Mouse (Mus musculus): ENCODE data around the gene Shld1. TPM values are rescaled to one million over a fixed set of nuclear protein-coding genes. Genes with fewer than 3 reads are reported as not detected.

The Shld1 gene
- polyA plus RNA-seq, 1 experiment from 2014 or later: 17.1 TPM

DNA sequence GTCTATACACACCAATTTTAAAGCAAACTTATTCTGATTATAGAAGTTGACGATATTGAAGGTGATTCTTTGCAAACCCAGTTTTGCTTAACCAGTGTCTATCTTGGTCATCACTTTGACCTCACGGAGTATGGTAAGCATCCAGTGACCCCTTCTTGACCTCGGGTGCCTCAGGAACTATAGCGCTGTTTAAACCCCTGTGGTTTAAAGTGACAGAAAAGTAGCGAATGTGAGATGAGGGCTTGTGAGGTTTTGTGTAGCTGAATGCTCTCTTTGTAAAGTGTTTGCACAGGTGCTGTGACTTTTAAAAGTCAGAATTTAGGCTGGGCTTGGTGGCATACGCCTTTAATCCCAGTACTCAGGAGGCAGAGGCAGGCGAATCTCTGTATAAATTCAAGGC lies 27.8 kb downstream of the Shld1 start:
- 82% methylated on average over 7 of the region's 7 CpGs for WGBS

DNA sequence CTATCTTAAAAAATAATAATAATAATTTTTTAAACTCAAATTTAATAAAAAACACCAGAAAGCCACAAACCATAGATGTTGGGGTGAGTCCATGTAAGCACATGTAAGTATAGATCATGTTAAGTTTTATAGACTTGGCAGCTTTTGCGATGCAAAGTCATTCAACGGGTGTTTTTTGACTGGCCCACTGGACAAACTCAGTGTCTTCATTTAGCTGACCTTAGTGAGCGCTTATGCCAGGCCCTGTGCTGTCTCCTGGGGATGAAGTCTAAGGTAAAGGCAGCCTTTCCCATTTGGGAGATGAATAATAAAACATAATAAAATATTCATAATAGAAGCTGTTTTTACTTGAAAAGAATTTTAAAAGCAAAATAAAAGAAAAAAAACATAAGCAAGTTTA lies 28.2 kb downstream of the Shld1 start:
- Histone ChIP-seq H3K27me3 (ENCODE audit: control insufficient read depth, insufficient read depth, low read length) (no peaks in the 10 kb centered on the region), H3K4me3 (ENCODE audit: low read depth, low read length) (no peak overlapping the region), H3K9me3 (ENCODE audit: control insufficient read depth, low read depth, low read length) (no peaks in the 10 kb centered on the region), H3K36me3 (ENCODE audit: control insufficient read depth, insufficient read depth, low read length) (no peaks in the 10 kb centered on the region), H3K27ac (ENCODE audit: low read length) (no peak overlapping the region), H3K4me2 (replicated peaks; ENCODE audit: low read depth, low read length) (no peak overlapping the region), H3K4me1 (ENCODE audit: control insufficient read depth, insufficient read depth, low read length) (no peaks in the 10 kb centered on the region), H3K9ac (replicated peaks; ENCODE audit: low read depth, low read length) (no peak overlapping the region)
- ATAC-seq (ENCODE audit: insufficient number of reproducible peaks, insufficient read depth, low FRiP score, low read depth): no peak
- WGBS: 88% methylated on average over 3 of the region's 3 CpGs

More for the DNA sequence above, 27.8 kb downstream of the Shld1 start:
- Histone ChIP-seq H3K4me3 (ENCODE audit: low read depth, low read length) (no peak overlapping the region), H3K9me3 (ENCODE audit: control insufficient read depth, low read depth, low read length) (no peaks in the 10 kb centered on the region), H3K36me3 (ENCODE audit: control insufficient read depth, insufficient read depth, low read length) (no peaks in the 10 kb centered on the region), H3K27ac (ENCODE audit: low read length) (no peak overlapping the region), H3K4me2 (replicated peaks; ENCODE audit: low read depth, low read length) (no peak overlapping the region), H3K27me3 (ENCODE audit: control insufficient read depth, insufficient read depth, low read length) (no peaks in the 10 kb centered on the region), H3K4me1 (ENCODE audit: control insufficient read depth, insufficient read depth, low read length) (no peaks in the 10 kb centered on the region), H3K9ac (replicated peaks; ENCODE audit: low read depth, low read length) (no peak overlapping the region)
- ATAC-seq (ENCODE audit: insufficient number of reproducible peaks, insufficient read depth, low FRiP score, low read depth): no peak

DNA sequence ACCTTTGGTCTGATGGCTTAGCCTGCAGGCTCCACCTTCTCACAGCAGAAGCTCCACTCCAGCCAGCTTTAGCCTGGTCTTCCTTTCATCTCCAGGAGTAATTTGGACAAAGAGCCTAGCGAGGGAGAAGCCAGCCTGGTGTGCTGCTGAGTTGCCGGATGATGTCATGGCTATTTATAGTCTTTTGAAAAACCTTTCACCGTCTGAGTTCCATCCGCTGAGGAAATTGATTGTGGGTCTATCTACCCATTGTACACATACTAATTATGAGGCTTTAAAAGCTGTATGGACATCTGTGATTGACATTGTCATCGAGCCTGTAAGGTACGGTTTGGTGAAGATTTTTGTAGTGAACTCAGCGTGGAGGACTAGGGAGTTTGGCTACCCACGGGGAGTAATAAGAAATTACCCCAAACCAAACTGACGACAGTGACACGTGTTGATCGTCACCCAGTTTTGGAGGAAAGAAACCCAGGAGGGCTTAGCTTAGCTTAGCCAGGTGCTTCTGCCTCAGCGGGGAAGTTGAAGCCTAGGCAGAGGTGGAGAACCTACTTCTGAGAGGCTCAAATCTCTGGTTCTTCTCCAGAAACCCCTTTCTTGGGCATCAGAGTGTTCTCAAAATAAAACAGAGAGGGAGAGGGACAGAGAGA lies 28.8 kb downstream of the Shld1 start:
- Histone ChIP-seq H3K4me1 (ENCODE audit: control insufficient read depth, insufficient read depth, low read length) (no peaks in the 10 kb centered on the region), H3K4me3 (ENCODE audit: low read depth, low read length) (no peak overlapping the region), H3K9ac (replicated peaks; ENCODE audit: low read depth, low read length) (no peak overlapping the region), H3K27me3 (ENCODE audit: control insufficient read depth, insufficient read depth, low read length) (no peaks in the 10 kb centered on the region), H3K9me3 (ENCODE audit: control insufficient read depth, low read depth, low read length) (no peaks in the 10 kb centered on the region), H3K27ac (ENCODE audit: low read length) (no peak overlapping the region), H3K36me3 (ENCODE audit: control insufficient read depth, insufficient read depth, low read length) (no peaks in the 10 kb centered on the region), H3K4me2 (replicated peaks; ENCODE audit: low read depth, low read length) (no peak overlapping the region)
- no peak; the same call in 1 of the 2 replicates for ATAC-seq (ENCODE audit: insufficient number of reproducible peaks, insufficient read depth, low FRiP score, low read depth)
- WGBS: 65% methylated on average over 12 of the region's 12 CpGs

DNA sequence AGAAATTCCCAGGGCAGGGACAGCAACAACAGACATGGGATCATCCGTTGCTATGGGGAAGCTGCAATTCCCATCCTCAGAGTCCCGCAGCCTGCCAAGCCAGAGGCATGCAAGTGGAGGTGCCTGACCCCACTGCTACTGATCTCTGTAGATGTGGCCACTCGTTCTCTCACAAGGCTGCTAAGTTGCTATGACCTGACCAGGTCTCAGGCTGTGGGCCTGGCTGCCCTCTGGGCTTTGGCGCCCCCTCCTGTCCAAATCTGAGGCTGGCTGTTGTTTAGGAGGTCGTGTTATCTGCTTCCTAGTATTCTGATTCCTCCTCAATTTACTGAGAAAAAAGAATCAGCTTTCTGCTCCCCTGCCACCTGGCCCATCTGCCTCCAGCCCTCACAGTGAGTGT lies 29.4 kb downstream of the Shld1 start:
- Histone ChIP-seq H3K4me2 (replicated peaks; ENCODE audit: low read depth, low read length) (no peak overlapping the region), H3K4me3 (ENCODE audit: low read depth, low read length) (no peak overlapping the region), H3K4me1 (ENCODE audit: control insufficient read depth, insufficient read depth, low read length) (no peaks in the 10 kb centered on the region), H3K36me3 (ENCODE audit: control insufficient read depth, insufficient read depth, low read length) (no peaks in the 10 kb centered on the region), H3K9me3 (ENCODE audit: control insufficient read depth, low read depth, low read length) (no peaks in the 10 kb centered on the region), H3K27me3 (ENCODE audit: control insufficient read depth, insufficient read depth, low read length) (no peaks in the 10 kb centered on the region), H3K27ac (ENCODE audit: low read length) (no peak overlapping the region), H3K9ac (replicated peaks; ENCODE audit: low read depth, low read length) (no peak overlapping the region)
- 41% methylated on average over 5 of the region's 5 CpGs for WGBS
- no peak for ATAC-seq (ENCODE audit: insufficient number of reproducible peaks, insufficient read depth, low FRiP score, low read depth)

DNA sequence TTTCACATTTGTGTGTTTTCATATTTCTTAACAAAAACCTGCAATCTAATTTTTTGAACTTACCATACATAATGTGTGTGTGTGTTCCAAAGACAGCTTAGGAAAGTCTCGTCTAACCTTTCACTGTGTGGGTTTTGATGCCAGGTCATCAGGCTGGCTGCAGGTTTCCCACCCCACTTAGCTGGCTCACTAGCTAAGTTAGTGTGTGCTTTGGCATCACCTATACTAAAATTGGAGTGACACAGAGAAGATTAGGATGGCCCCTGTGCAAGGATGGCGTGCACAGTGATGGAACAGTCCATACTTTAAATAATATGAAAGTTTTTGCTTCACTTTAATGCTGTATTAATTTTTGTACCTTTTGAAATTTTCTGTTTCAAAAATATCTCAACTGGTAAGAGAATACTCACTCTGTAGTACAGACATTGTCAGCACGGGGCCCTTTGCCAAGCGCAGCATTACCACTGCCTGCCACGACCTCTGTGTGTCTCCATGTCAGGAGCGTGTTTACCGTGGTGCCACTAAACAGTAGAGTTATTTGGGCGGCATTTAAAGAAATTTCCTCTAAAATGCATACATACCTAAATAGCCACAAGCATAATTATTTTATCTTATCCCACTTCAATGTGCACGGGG lies 30.3 kb downstream of the Shld1 start:
- 94% methylated on average over 9 of the region's 9 CpGs for WGBS
- ATAC-seq (ENCODE audit: insufficient number of reproducible peaks, insufficient read depth, low FRiP score, low read depth): no peak
- Histone ChIP-seq H3K36me3 (ENCODE audit: control insufficient read depth, insufficient read depth, low read length) (no peaks in the 10 kb centered on the region), H3K9ac (replicated peaks; ENCODE audit: low read depth, low read length) (no peak overlapping the region), H3K27ac (ENCODE audit: low read length) (no peak overlapping the region), H3K27me3 (ENCODE audit: control insufficient read depth, insufficient read depth, low read length) (no peaks in the 10 kb centered on the region), H3K4me3 (ENCODE audit: low read depth, low read length) (no peak overlapping the region), H3K4me1 (ENCODE audit: control insufficient read depth, insufficient read depth, low read length) (no peaks in the 10 kb centered on the region), H3K9me3 (ENCODE audit: control insufficient read depth, low read depth, low read length) (no peaks in the 10 kb centered on the region), H3K4me2 (replicated peaks; ENCODE audit: low read depth, low read length) (no peak overlapping the region)

DNA sequence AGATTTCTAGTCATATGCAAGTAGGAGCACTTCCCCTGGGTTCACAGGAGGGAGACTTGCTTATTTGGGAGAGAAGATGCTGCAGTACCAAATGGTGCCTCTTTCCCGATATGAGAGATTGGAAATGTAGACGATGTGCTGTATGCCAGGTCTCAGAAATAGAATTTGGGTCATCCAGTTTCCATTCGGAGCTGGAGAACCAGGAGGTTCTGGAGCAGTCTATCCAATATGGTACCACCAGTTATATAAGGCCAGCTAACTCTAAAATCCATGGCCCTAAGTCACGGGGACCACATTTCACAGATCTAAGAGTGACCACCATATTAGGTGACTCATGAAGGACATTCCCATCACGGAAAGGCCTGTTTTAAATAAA lies 30.8 kb downstream of the Shld1 start:
- Histone ChIP-seq H3K4me2 (replicated peaks; ENCODE audit: low read depth, low read length) (no peak overlapping the region), H3K27ac (ENCODE audit: low read length) (no peak overlapping the region), H3K9me3 (ENCODE audit: control insufficient read depth, low read depth, low read length) (no peaks in the 10 kb centered on the region), H3K4me3 (ENCODE audit: low read depth, low read length) (no peak overlapping the region), H3K9ac (replicated peaks; ENCODE audit: low read depth, low read length) (no peak overlapping the region), H3K36me3 (ENCODE audit: control insufficient read depth, insufficient read depth, low read length) (no peaks in the 10 kb centered on the region), H3K4me1 (ENCODE audit: control insufficient read depth, insufficient read depth, low read length) (no peaks in the 10 kb centered on the region), H3K27me3 (ENCODE audit: control insufficient read depth, insufficient read depth, low read length) (no peaks in the 10 kb centered on the region)
- no peak for ATAC-seq (ENCODE audit: insufficient number of reproducible peaks, insufficient read depth, low FRiP score, low read depth)
- 91% methylated on average over 5 of the region's 5 CpGs for WGBS

DNA sequence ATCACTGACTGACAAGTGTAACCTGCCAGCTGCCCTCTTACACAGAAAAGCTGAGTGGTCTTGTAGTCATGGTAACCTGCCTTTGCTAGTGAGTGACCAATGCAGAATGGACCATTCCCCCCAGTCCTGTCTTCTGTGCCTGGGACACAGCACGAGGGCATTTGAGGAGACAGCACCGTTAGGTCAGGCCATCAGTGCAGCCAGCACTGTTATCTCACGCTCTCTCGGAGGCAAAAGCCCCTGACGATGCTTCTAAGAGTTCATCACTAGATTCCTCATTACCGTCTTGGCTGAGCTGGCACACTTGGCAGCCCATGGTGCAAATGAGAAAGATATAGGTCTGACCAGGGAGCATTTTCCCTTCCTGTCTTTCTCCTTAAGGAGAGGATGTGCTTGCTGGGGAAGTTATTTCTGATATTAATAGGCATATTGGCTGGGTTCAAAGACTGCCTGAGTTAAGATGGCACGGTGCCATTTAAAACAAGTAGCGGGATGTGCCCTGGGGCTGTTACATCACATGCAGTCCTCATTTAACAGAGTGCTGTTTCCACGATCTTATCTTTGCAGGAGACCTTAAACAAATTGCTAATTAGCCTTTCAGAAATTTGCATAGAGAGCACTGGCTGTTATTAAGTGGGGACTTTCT lies 34.3 kb downstream of the Shld1 start:
- no peak for ATAC-seq (ENCODE audit: insufficient number of reproducible peaks, insufficient read depth, low FRiP score, low read depth)
- H3K4me1 ChIP-seq (ENCODE audit: control insufficient read depth, insufficient read depth, low read length): no peaks in the 10 kb centered on the region
- no peaks in the 10 kb centered on the region for H3K9me3 ChIP-seq (ENCODE audit: control insufficient read depth, low read depth, low read length)
- H3K36me3 ChIP-seq (ENCODE audit: control insufficient read depth, insufficient read depth, low read length): no peaks in the 10 kb centered on the region
- H3K27ac ChIP-seq (ENCODE audit: low read length): no peak overlapping the region
- no peak overlapping the region for H3K9ac ChIP-seq (replicated peaks; ENCODE audit: low read depth, low read length)
- H3K27me3 ChIP-seq (ENCODE audit: control insufficient read depth, insufficient read depth, low read length): no peaks in the 10 kb centered on the region
- H3K4me3 ChIP-seq (ENCODE audit: low read depth, low read length): no peak overlapping the region
- 81% methylated on average over 9 of the region's 9 CpGs for WGBS
- no peak overlapping the region for H3K4me2 ChIP-seq (replicated peaks; ENCODE audit: low read depth, low read length)

DNA sequence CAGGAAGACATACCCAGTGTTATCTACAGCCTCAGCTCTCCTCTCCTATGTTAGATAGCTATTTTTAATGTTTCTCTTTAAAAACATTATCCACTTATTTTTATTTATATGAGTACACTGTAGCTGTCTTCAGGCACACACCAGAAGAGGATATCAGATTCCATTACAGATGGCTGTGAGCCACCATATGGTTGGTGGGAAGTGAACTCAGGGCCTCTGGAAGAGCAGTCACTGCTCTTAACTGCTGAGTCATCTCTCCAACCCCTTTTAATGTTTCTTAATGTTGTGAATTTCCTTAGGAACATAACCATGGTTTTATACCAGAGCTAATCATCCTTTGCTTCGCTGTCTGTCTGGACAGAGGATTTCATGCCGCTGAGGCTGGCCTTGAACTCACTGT lies 35.1 kb downstream of the Shld1 start:
- no peak overlapping the region for H3K27ac ChIP-seq (ENCODE audit: low read length)
- 90% methylated on average over 2 of the region's 2 CpGs for WGBS
- H3K36me3 ChIP-seq (ENCODE audit: control insufficient read depth, insufficient read depth, low read length): no peaks in the 10 kb centered on the region
- no peaks in the 10 kb centered on the region for H3K27me3 ChIP-seq (ENCODE audit: control insufficient read depth, insufficient read depth, low read length)
- no peak overlapping the region for H3K4me3 ChIP-seq (ENCODE audit: low read depth, low read length)
- H3K4me2 ChIP-seq (replicated peaks; ENCODE audit: low read depth, low read length): no peak overlapping the region
- H3K4me1 ChIP-seq (ENCODE audit: control insufficient read depth, insufficient read depth, low read length): no peaks in the 10 kb centered on the region
- no peaks in the 10 kb centered on the region for H3K9me3 ChIP-seq (ENCODE audit: control insufficient read depth, low read depth, low read length)
- H3K9ac ChIP-seq (replicated peaks; ENCODE audit: low read depth, low read length): no peak overlapping the region
- ATAC-seq (ENCODE audit: insufficient number of reproducible peaks, insufficient read depth, low FRiP score, low read depth): no peak
